8 mouse cellular contexts compared by ENCODE assay signal in genomic region chr11:117969945-117970872, GRCm38 (mm10). TPM values are rescaled to one million over a fixed set of nuclear protein-coding genes. Genes with fewer than 3 reads are reported as not detected.
DNase-seq lines count a peak whose midpoint lies in the region; ATAC-seq and TF ChIP-seq lines count a peak whose summit lies in the region.

Gene Socs3, minus strand, starts transcription at chr11:117970047.

- TF ChIP-seq EP300 in MEL (IDR thresholded peaks at IDR 0.05; ENCODE audit: low read depth in 1 of 2, low read length in 2 of 2) = no peak; a peak in 1 of 4 replicates
- TF ChIP-seq EP300 in lung, postnatal 0 days (IDR thresholded peaks at IDR 0.05) = peak; percentile 27; the same call in 1 of the 2 replicates

- no peak for TF ChIP-seq POLR2A in MEL (IDR thresholded peaks at IDR 0.05; ENCODE audit: control insufficient read depth in 1 of 2, insufficient read depth in 1 of 2, low read depth in 1 of 2, low read length in 2 of 2, poor library complexity in 1 of 2)

- peak within 1 kb of the TSS; percentile 89 for H3K4me2 ChIP-seq in lung, postnatal 0 days (replicated peaks; ENCODE audit: low read depth, low read length)

- H3K79me2 ChIP-seq in MEL (ENCODE audit: control insufficient read depth, insufficient read depth, low read length, poor library complexity) = peaks cover 2% of the 10 kb centered on the region; the same call in 1 of the 2 replicates

- peak; percentile 55 for ATAC-seq in frontal cortex, adult (ENCODE audit: low TSS enrichment)
- peak; percentile 24 for ATAC-seq in lung, postnatal 0 days

- DNase-seq in MEL (ENCODE audit: low read depth, low spot score) = peak; percentile 93
- DNase-seq in cerebellum, adult 8-10 months = peak; percentile 91
- DNase-seq in hindbrain, embryonic 10.5 days (ENCODE audit: low spot score) = peak; percentile 91
- peak; percentile 89 for DNase-seq in layer of hippocampus, adult 9-11 months
- DNase-seq in lung, postnatal 0 days (ENCODE audit: low spot score) = peak; percentile 95
- DNase-seq in ovary, postnatal 14 days (ENCODE audit: low spot score) = peak; percentile 94
- DNase-seq in thymus, postnatal 14 days = peak; percentile 97

- peak within 1 kb of the TSS; percentile 76 to 81 for H3K4me3 ChIP-seq in MEL (ENCODE audit: control insufficient read depth in 1 of 2, insufficient read depth in 1 of 2, low read depth in 2 of 2, low read length in 2 of 2)
- peak within 1 kb of the TSS; percentile 65 for H3K4me3 ChIP-seq in hindbrain, embryonic 10.5 days
- peak within 1 kb of the TSS; percentile 92 for H3K4me3 ChIP-seq in lung, postnatal 0 days (ENCODE audit: low read depth, low read length)

- H3K36me3 ChIP-seq in MEL (ENCODE audit: control insufficient read depth in 1 of 2, insufficient read depth in 2 of 2, low read length in 2 of 2) = no peaks in the 10 kb centered on the region
- peaks cover 18% of the 10 kb centered on the region for H3K36me3 ChIP-seq in hindbrain, embryonic 10.5 days
- H3K36me3 ChIP-seq in lung, postnatal 0 days (ENCODE audit: insufficient read depth, low read length) = no peaks in the 10 kb centered on the region

- peak; percentile 74 for TF ChIP-seq RAD21 in MEL (IDR thresholded peaks at IDR 0.05; ENCODE audit: low read depth, low read length)

- WGBS in hindbrain, embryonic 10.5 days = 13% methylated on average over 21 of the region's 21 CpGs
- 9% methylated on average over 21 of the region's 21 CpGs for WGBS in lung, postnatal 0 days

- TF ChIP-seq CTCF in MEL (IDR thresholded peaks at IDR 0.05 in 2 of 3, conservative IDR thresholded peaks at IDR 0.05 in 1 of 3; ENCODE audit: control insufficient read depth in 1 of 3, insufficient read depth in 1 of 3, low read depth in 2 of 3, low read length in 3 of 3, poor library complexity in 1 of 3, severe bottlenecking in 1 of 3) = peak; percentile 73 to 98 (median 97)
- TF ChIP-seq CTCF in lung, postnatal 0 days (IDR thresholded peaks at IDR 0.05) = peak; percentile 97

- peaks cover 22 to 30% of the 10 kb centered on the region in 2 experiments for H3K27me3 ChIP-seq in MEL (ENCODE audit: control insufficient read depth in 1 of 2, insufficient read depth in 2 of 2, low read length in 2 of 2)
- H3K27me3 ChIP-seq in hindbrain, embryonic 10.5 days (ENCODE audit: insufficient read depth, poor library complexity, severe bottlenecking) = peaks cover 67% of the 10 kb centered on the region
- no peaks in the 10 kb centered on the region for H3K27me3 ChIP-seq in lung, postnatal 0 days (replicated peaks; ENCODE audit: insufficient read depth, low read length)

- peak within 1 kb of the TSS; percentile 91 for H3K9ac ChIP-seq in MEL (ENCODE audit: control insufficient read depth, low read depth, low read length, poor library complexity, severe bottlenecking)
- peak within 1 kb of the TSS; percentile 97 for H3K9ac ChIP-seq in lung, postnatal 0 days (replicated peaks; ENCODE audit: low read depth)

- H3K4me1 ChIP-seq in MEL (ENCODE audit: control insufficient read depth in 1 of 2, insufficient read depth in 2 of 2, low read length in 2 of 2) = no peaks in the 10 kb centered on the region
- H3K4me1 ChIP-seq in hindbrain, embryonic 10.5 days (replicated peaks) = peaks cover 96% of the 10 kb centered on the region
- H3K4me1 ChIP-seq in lung, postnatal 0 days (ENCODE audit: insufficient read depth, low read depth, low read length) = peaks cover 30% of the 10 kb centered on the region; the same call in 1 of the 2 replicates

- H3K27ac ChIP-seq in MEL (ENCODE audit: control insufficient read depth, low read depth, low read length) = peak within 1 kb of the TSS; percentile 62
- H3K27ac ChIP-seq in hindbrain, embryonic 10.5 days = peak within 1 kb of the TSS; percentile 95
- H3K27ac ChIP-seq in lung, postnatal 0 days (ENCODE audit: low read length) = peak within 1 kb of the TSS; percentile 99

- no peaks in the 10 kb centered on the region for H3K9me3 ChIP-seq in MEL (replicated peaks; ENCODE audit: insufficient read depth, low read length)
- H3K9me3 ChIP-seq in hindbrain, embryonic 10.5 days = no peaks in the 10 kb centered on the region
- H3K9me3 ChIP-seq in lung, postnatal 0 days (ENCODE audit: low read length) = no peaks in the 10 kb centered on the region

TF ChIP-seq in MEL, 35 proteins besides CTCF, POLR2A, EP300 and RAD21:
- TF ChIP-seq ETS1 (IDR thresholded peaks at IDR 0.05; ENCODE audit: low read depth, low read length) = no peak
- TF ChIP-seq MAZ (IDR thresholded peaks at IDR 0.05; ENCODE audit: low read depth, low read length) = peak; percentile 81; the same call in 1 of the 2 replicates
- TF ChIP-seq HCFC1 (IDR thresholded peaks at IDR 0.05; ENCODE audit: low read depth, low read length) = peak; percentile 49; the same call in 1 of the 2 replicates
- no peak for TF ChIP-seq MAX (IDR thresholded peaks at IDR 0.05; ENCODE audit: low read length)
- TF ChIP-seq CHD2 (IDR thresholded peaks at IDR 0.05; ENCODE audit: low read length) = no peak
- peak; percentile 94 for TF ChIP-seq SMC3 (IDR thresholded peaks at IDR 0.05; ENCODE audit: low read depth, low read length)
- TF ChIP-seq NRF1 (IDR thresholded peaks at IDR 0.05; ENCODE audit: insufficient read depth, low read depth, low read length, poor library complexity, severe bottlenecking) = no peak
- no peak for TF ChIP-seq USF2 (IDR thresholded peaks at IDR 0.05; ENCODE audit: borderline replicate concordance in 1 of 2, insufficient read depth in 1 of 2, low read depth in 1 of 2, low read length in 2 of 2)
- 0 out of 2 replicates have a peak, but pooled peaks have one; percentile 20 for TF ChIP-seq ZKSCAN1 (IDR thresholded peaks at IDR 0.05; ENCODE audit: low read depth, low read length)
- no peak for TF ChIP-seq CHD1 (IDR thresholded peaks at IDR 0.05; ENCODE audit: low read depth, low read length)
- TF ChIP-seq ZNF384 (IDR thresholded peaks at IDR 0.05; ENCODE audit: low read depth, low read length) = no peak
- TF ChIP-seq TBP (IDR thresholded peaks at IDR 0.05; ENCODE audit: low read depth, low read length) = no peak
- no peak for TF ChIP-seq TAL1 (IDR thresholded peaks at IDR 0.05; ENCODE audit: low read length)
- TF ChIP-seq GABPA (IDR thresholded peaks at IDR 0.05; ENCODE audit: low read depth, low read length) = no peak
- no peak for TF ChIP-seq BHLHE40 (IDR thresholded peaks at IDR 0.05; ENCODE audit: borderline replicate concordance, low read depth, low read length)
- no peak for TF ChIP-seq POLR2AphosphoS2 (IDR thresholded peaks at IDR 0.05; ENCODE audit: low read length)
- no peak for TF ChIP-seq KAT2A (conservative IDR thresholded peaks at IDR 0.05; ENCODE audit: low read depth, low read length)
- TF ChIP-seq MYB (IDR thresholded peaks at IDR 0.05; ENCODE audit: low read depth, low read length) = 0 out of 2 replicates have a peak, but pooled peaks have one; percentile 3
- TF ChIP-seq MAFK (IDR thresholded peaks at IDR 0.05; ENCODE audit: borderline replicate concordance, low read depth, low read length) = no peak
- 0 out of 2 replicates have a peak, but pooled peaks have one; percentile 32 for TF ChIP-seq UBTF (IDR thresholded peaks at IDR 0.05; ENCODE audit: borderline replicate concordance, insufficient read depth, low read depth, low read length)
- no peak for TF ChIP-seq POLR2AphosphoS5 (IDR thresholded peaks at IDR 0.05; ENCODE audit: borderline replicate concordance, low read depth, low read length)
- no peak; the same call in 1 of the 2 replicates for TF ChIP-seq MXI1 (IDR thresholded peaks at IDR 0.05; ENCODE audit: low read depth, low read length)
- TF ChIP-seq MYC (IDR thresholded peaks at IDR 0.05; ENCODE audit: low read depth, low read length) = no peak
- TF ChIP-seq SIN3A (IDR thresholded peaks at IDR 0.05; ENCODE audit: low read length) = peak; percentile 52; the same call in 1 of the 2 replicates
- TF ChIP-seq JUND (IDR thresholded peaks at IDR 0.05; ENCODE audit: low read depth, low read length) = no peak
- no peak for TF ChIP-seq RCOR1 (IDR thresholded peaks at IDR 0.05; ENCODE audit: low read depth, low read length)
- no peak for TF ChIP-seq ELF1 (IDR thresholded peaks at IDR 0.05; ENCODE audit: low read depth, low read length)
- TF ChIP-seq ZMIZ1 (IDR thresholded peaks at IDR 0.05; ENCODE audit: low read depth, low read length) = no peak
- TF ChIP-seq NELFE (IDR thresholded peaks at IDR 0.05; ENCODE audit: low read depth, low read length) = no peak
- 0 out of 2 replicates have a peak, but pooled peaks have one; percentile 49 for TF ChIP-seq USF1 (IDR thresholded peaks at IDR 0.05; ENCODE audit: low read depth, low read length)
- TF ChIP-seq TCF12 (IDR thresholded peaks at IDR 0.05; ENCODE audit: low read depth, low read length) = 0 out of 2 replicates have a peak, but pooled peaks have one; percentile 20
- TF ChIP-seq ZC3H11A (IDR thresholded peaks at IDR 0.05; ENCODE audit: low read depth, low read length) = peak; percentile 66
- TF ChIP-seq MEF2A (IDR thresholded peaks at IDR 0.05; ENCODE audit: extremely low read depth, insufficient replicate concordance, low read depth, low read length, poor library complexity, severe bottlenecking) = no peak
- no peak for TF ChIP-seq E2F4 (IDR thresholded peaks at IDR 0.05; ENCODE audit: borderline replicate concordance, low read depth, low read length)
- no peak for TF ChIP-seq GATA1 (IDR thresholded peaks at IDR 0.05; ENCODE audit: low read depth, low read length)

RNA-seq across cellular contexts. Expression of gene Socs3, which starts in this region (rescaled TPM):
- 0.95 and 0.96 TPM in 2 replicates for total RNA-seq in MEL (2012; rRNA removed)
- 1 to 10 TPM in 1 of 2 experiments, not detected in 1; 1.9 TPM for polyA plus RNA-seq in MEL (2012; ENCODE audit: insufficient read depth in 1 of 2, insufficient read length in 2 of 2, low read depth in 1 of 2, low replicate concordance in 2 of 2, missing spikeins in 1 of 2)
- polyA plus RNA-seq in hindbrain, embryonic 10.5 days (2016; fragmentation: Nextera tagmentation; extraction: Ambion mirVana) = 12.5 and 14.2 TPM in 2 replicates
- polyA plus RNA-seq in lung, postnatal 0 days (2015; fragmentation: Nextera tagmentation; extraction: Ambion mirVana) = 27.5 and 57.0 TPM in 2 replicates

Comparison
In these comparisons a context has a peak if more than half of its experiments do, and no peak if none do; other contexts are left out.
1. Peak in every context shown above with its lines: DNase-seq, ATAC-seq, H3K4me3 ChIP-seq and H3K27ac ChIP-seq.